ENCODE assay signal across 13 mouse cellular contexts in the genomic region with DNA sequence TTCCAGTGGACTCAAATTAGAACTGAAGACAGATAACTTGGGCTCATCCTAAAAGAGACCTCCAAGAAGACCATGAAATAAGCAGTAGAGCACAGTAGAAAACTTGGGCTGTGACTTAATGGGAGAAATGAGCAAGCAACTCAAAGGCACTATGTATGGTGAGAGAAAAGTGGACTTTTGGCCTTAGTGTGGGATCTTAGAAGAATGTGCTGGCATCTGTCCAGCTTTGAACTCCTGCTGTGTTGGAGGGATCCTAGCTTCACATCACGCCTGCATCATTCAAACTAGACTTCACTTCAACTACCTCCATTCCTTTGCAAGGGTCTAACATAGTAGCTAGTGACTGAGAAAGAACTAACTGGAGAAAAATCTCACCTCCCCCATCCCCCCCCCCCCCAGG.
DNase-seq lines count a peak whose midpoint lies in the region; ATAC-seq and TF ChIP-seq lines count a peak whose summit lies in the region.
"Had no signal": no experiment of that assay in that cellular context is flagged by ENCODE, and none has a peak within 500 bp of the region (broad histone marks: within the 10 kb centered on the region; RNA-seq: fewer than 3 reads in every experiment).

No protein-coding gene starts in this region.

- no peaks in the 10 kb centered on the region for H3K36me3 ChIP-seq in limb, embryonic 14.5 days (ENCODE audit: control insufficient read depth, insufficient read depth, low read length)
- no peaks in the 10 kb centered on the region for H3K36me3 ChIP-seq in limb, embryonic 10.5 days
- no peaks in the 10 kb centered on the region for H3K36me3 ChIP-seq in intestine, postnatal 0 days (ENCODE audit: control insufficient read depth, insufficient read depth)
- no peaks in the 10 kb centered on the region for H3K36me3 ChIP-seq in liver, postnatal 0 days (replicated peaks; ENCODE audit: insufficient read depth, low read length)
- H3K36me3 ChIP-seq: G1E; limb, embryonic 12.5 days had no signal

- peak; percentile 37; the same call in 1 of the 2 replicates for TF ChIP-seq EP300 in liver, postnatal 0 days (IDR thresholded peaks at IDR 0.05; ENCODE audit: low read depth)

- no peak overlapping the region for H3K4me2 ChIP-seq in limb, embryonic 14.5 days (replicated peaks; ENCODE audit: low read depth, low read length, severe bottlenecking)
- peak overlapping the region; percentile 17; the same call in 1 of the 2 replicates for H3K4me2 ChIP-seq in intestine, postnatal 0 days (replicated peaks; ENCODE audit: low read depth)
- H3K4me2 ChIP-seq in liver, postnatal 0 days (ENCODE audit: low read depth, low read length), result peak overlapping the region; percentile 39
- H3K4me2 ChIP-seq: limb, embryonic 12.5 days had no signal

- no peaks in the 10 kb centered on the region for H3K9me3 ChIP-seq in limb, embryonic 14.5 days (ENCODE audit: control insufficient read depth, low read length)
- H3K9me3 ChIP-seq in limb, embryonic 10.5 days (replicated peaks), result no peaks in the 10 kb centered on the region
- no peaks in the 10 kb centered on the region for H3K9me3 ChIP-seq in intestine, postnatal 0 days (ENCODE audit: control insufficient read depth)
- H3K9me3 ChIP-seq in liver, postnatal 0 days (ENCODE audit: low read length), result no peaks in the 10 kb centered on the region
- H3K9me3 ChIP-seq: limb, embryonic 12.5 days had no signal

- no peak overlapping the region for H3K27ac ChIP-seq in limb, embryonic 14.5 days (replicated peaks; ENCODE audit: low read depth, low read length)
- no peak overlapping the region for H3K27ac ChIP-seq in limb, embryonic 10.5 days
- H3K27ac ChIP-seq in intestine, postnatal 0 days (ENCODE audit: low read depth, low read length), result no peak overlapping the region
- H3K27ac ChIP-seq in liver, postnatal 0 days (ENCODE audit: low read depth), result peak overlapping the region; percentile 83
- H3K27ac ChIP-seq: layer of hippocampus, adult 2 months; limb, embryonic 12.5 days had no signal

- peaks cover 3% of the 10 kb centered on the region; the same call in 1 of the 2 replicates for H3K4me1 ChIP-seq in limb, embryonic 14.5 days (ENCODE audit: control insufficient read depth, insufficient read depth, low read length)
- H3K4me1 ChIP-seq in limb, embryonic 10.5 days, result peaks cover 2% of the 10 kb centered on the region; the same call in 1 of the 2 replicates
- H3K4me1 ChIP-seq in intestine, postnatal 0 days (replicated peaks; ENCODE audit: control insufficient read depth, insufficient read depth, low read length), result no peaks in the 10 kb centered on the region
- peaks cover 21% of the 10 kb centered on the region for H3K4me1 ChIP-seq in liver, postnatal 0 days (ENCODE audit: insufficient read depth)

- TF ChIP-seq POLR2A in limb, embryonic 14.5 days (IDR thresholded peaks at IDR 0.05; ENCODE audit: borderline replicate concordance, extremely low read depth, insufficient read depth, insufficient read length), result no peak

- ATAC-seq in limb, embryonic 14.5 days (ENCODE audit: low FRiP score, low read depth), result no peak
- ATAC-seq in intestine, postnatal 0 days, result peak; percentile 63
- ATAC-seq in liver, postnatal 0 days, result peak; percentile 40
- ATAC-seq: midbrain, embryonic 16.5 days had no signal

- 43% methylated on average over 1 of the region's 1 CpGs for WGBS in limb, embryonic 14.5 days
- 75% methylated on average over 1 of the region's 1 CpGs for WGBS in limb, embryonic 10.5 days
- WGBS in intestine, postnatal 0 days, result 31% methylated on average over 1 of the region's 1 CpGs
- WGBS in liver, postnatal 0 days (ENCODE audit: insufficient replicate concordance), result 63% methylated on average over 1 of the region's 1 CpGs

- H3K9ac ChIP-seq in limb, embryonic 14.5 days (ENCODE audit: low read depth, low read length, severe bottlenecking), result no peak overlapping the region
- H3K9ac ChIP-seq in intestine, postnatal 0 days (ENCODE audit: low read depth, low read length), result no peak overlapping the region
- peak overlapping the region; percentile 39 for H3K9ac ChIP-seq in liver, postnatal 0 days (replicated peaks)
- H3K9ac ChIP-seq: limb, embryonic 12.5 days had no signal

- DNase-seq in limb, embryonic 14.5 days (ENCODE audit: low spot score), result peak; percentile 48
- no peak for DNase-seq in limb, embryonic 10.5 days (ENCODE audit: low spot score)
- peak; percentile 75 for DNase-seq in R1 (ENCODE audit: low read depth, low spot score)
- no peak for DNase-seq in liver, postnatal 0 days
- DNase-seq in layer of hippocampus, postnatal 36 days, result no peak
- no peak for DNase-seq in frontal cortex, postnatal 36 days (ENCODE audit: low spot score in 2 of 2)
- DNase-seq: adrenal gland, postnatal 10 days; cerebellum, adult 11-12 months had no signal

- TF ChIP-seq CTCF in intestine, postnatal 0 days (IDR thresholded peaks at IDR 0.05; ENCODE audit: low read depth), result no peak
- no peak for TF ChIP-seq CTCF in liver, postnatal 0 days (IDR thresholded peaks at IDR 0.05; ENCODE audit: low read depth)

- H3K27me3 ChIP-seq in limb, embryonic 14.5 days (ENCODE audit: control insufficient read depth, insufficient read depth, low read length), result no peaks in the 10 kb centered on the region
- H3K27me3 ChIP-seq in limb, embryonic 10.5 days (ENCODE audit: low read depth, poor library complexity, severe bottlenecking), result no peaks in the 10 kb centered on the region
- H3K27me3 ChIP-seq in intestine, postnatal 0 days (replicated peaks; ENCODE audit: control insufficient read depth, insufficient read depth, low read length), result no peaks in the 10 kb centered on the region
- H3K27me3 ChIP-seq in liver, postnatal 0 days (ENCODE audit: insufficient read depth, low read length), result no peaks in the 10 kb centered on the region
- H3K27me3 ChIP-seq: limb, embryonic 12.5 days had no signal

- no peak overlapping the region for H3K4me3 ChIP-seq in limb, embryonic 14.5 days (replicated peaks; ENCODE audit: low read length)
- no peak overlapping the region for H3K4me3 ChIP-seq in limb, embryonic 10.5 days
- H3K4me3 ChIP-seq in intestine, postnatal 0 days (ENCODE audit: low read depth, low read length), result no peak overlapping the region
- no peak overlapping the region for H3K4me3 ChIP-seq in liver, postnatal 0 days (ENCODE audit: low read depth, low read length)
- H3K4me3 ChIP-seq: layer of hippocampus, adult 2 months; limb, embryonic 12.5 days had no signal

Comparison
In these comparisons a context has a peak if more than half of its experiments do, and no peak if none do; other contexts are left out.
1. DNase-seq: peak in limb, embryonic 14.5 days (single experiment) and R1 (single experiment); none in limb, embryonic 10.5 days (single experiment), liver, postnatal 0 days (single experiment), layer of hippocampus, postnatal 36 days (0 of 2) and frontal cortex, postnatal 36 days (0 of 2).